Mouse (Mus musculus) layer of hippocampus, adult 18-20 months (tissue): ENCODE results near the gene Ly6g5b. TPM values are rescaled to one million over a fixed set of nuclear protein-coding genes. Genes with fewer than 3 reads are reported as not detected.

Experiments
- DNase-seq, 2 experiments: peaks; one replicate each; pipeline ENCODE4 v3.0.0; 2022; ENCODE audit warnings: low spot score in 2 of 2
- long read RNA-seq: library from polyadenylated mRNA; stranded (forward); transcript quantifications from one replicate; pipeline ENCODE4 v2.0.0, GENCODE M21; 2021
- total RNA-seq, 2 experiments: library from RNA; stranded (reverse); gene quantifications; 2 replicates each; pipeline ENCODE4 v1.2.3; 2021

Gene Ly6g5b
- total RNA-seq, result under 1 TPM; 0.30 to 0.56 TPM
- long read RNA-seq, result 0 reads

- DNase-seq, result no peak
Observed at GRCm38 (mm10) chr17:35115046-35116019, at the start of gene Ly6g5b. Gene Ly6g5b (minus strand): TSS chr17:35115428.

- no peak for DNase-seq
Observed at GRCm38 (mm10) chr17:35164218-35164567, 49.0 kb upstream of the Ly6g5b start.

- no peak for DNase-seq
Observed at GRCm38 (mm10) chr17:35163326-35164081, 48.3 kb upstream of the Ly6g5b start.

- DNase-seq, result no peak
Observed at GRCm38 (mm10) chr17:35162730-35163129, 47.5 kb upstream of the Ly6g5b start.

- DNase-seq, result no peak
Observed at GRCm38 (mm10) chr17:35162121-35162520, 46.9 kb upstream of the Ly6g5b start.

GRCm38 (mm10) chr17:35161421-35161820 lies 46.2 kb upstream of the Ly6g5b start:
- no peak for DNase-seq

- DNase-seq, result no peak
Observed at GRCm38 (mm10) chr17:35159638-35160037, 44.4 kb upstream of the Ly6g5b start.

- no peak for DNase-seq
Observed at GRCm38 (mm10) chr17:35158850-35159593, 43.8 kb upstream of the Ly6g5b start.

GRCm38 (mm10) chr17:35157661-35158175 lies 42.5 kb upstream of the Ly6g5b start:
- DNase-seq, result no peak

GRCm38 (mm10) chr17:35157254-35157653 lies 42.0 kb upstream of the Ly6g5b start:
- no peak for DNase-seq

- no peak for DNase-seq
Observed at GRCm38 (mm10) chr17:35156461-35157200, 41.4 kb upstream of the Ly6g5b start.

- no peak for DNase-seq
Observed at GRCm38 (mm10) chr17:35155451-35155850, 40.2 kb upstream of the Ly6g5b start.

- no peak for DNase-seq
Observed at GRCm38 (mm10) chr17:35154616-35155015, 39.4 kb upstream of the Ly6g5b start.

- DNase-seq, result no peak
Observed at GRCm38 (mm10) chr17:35153931-35154330, 38.7 kb upstream of the Ly6g5b start.

GRCm38 (mm10) chr17:35153077-35153476 lies 37.8 kb upstream of the Ly6g5b start:
- no peak for DNase-seq

- DNase-seq, result no peak
Observed at GRCm38 (mm10) chr17:35152121-35152520, 36.9 kb upstream of the Ly6g5b start.

- no peak for DNase-seq
Observed at GRCm38 (mm10) chr17:35147922-35148639, 32.9 kb upstream of the Ly6g5b start.

- no peak for DNase-seq
Observed at GRCm38 (mm10) chr17:35147348-35147747, 32.1 kb upstream of the Ly6g5b start.

GRCm38 (mm10) chr17:35146139-35146538 lies 30.9 kb upstream of the Ly6g5b start:
- no peak for DNase-seq

GRCm38 (mm10) chr17:35141971-35142370 lies 26.7 kb upstream of the Ly6g5b start:
- DNase-seq, result no peak
